Mouse (Mus musculus): ENCODE results near the gene Sh2b3.

Sh2b3 gene

GRCm38 (mm10) chr5:121824121-121824520 lies 13.3 kb downstream of the Sh2b3 start:
- DNase-seq (ENCODE audit: low spot score in 2 of 2): peak in 1 of 2 experiments; percentile 70

GRCm38 (mm10) chr5:121823668-121824067 lies 13.8 kb downstream of the Sh2b3 start:
- DNase-seq (ENCODE audit: low spot score in 2 of 2): peak in 1 of 2 experiments; percentile 59

GRCm38 (mm10) chr5:121822786-121823505 lies 14.5 kb downstream of the Sh2b3 start:
- DNase-seq (ENCODE audit: low spot score in 2 of 2): peak in 1 of 2 experiments; percentile 59

GRCm38 (mm10) chr5:121821552-121821951 lies 15.9 kb downstream of the Sh2b3 start:
- no peak for DNase-seq (ENCODE audit: low spot score in 2 of 2)

- no peak for DNase-seq (ENCODE audit: low spot score in 2 of 2)
These were observed 16.3 kb downstream of the Sh2b3 start for GRCm38 (mm10) chr5:121821116-121821515.

GRCm38 (mm10) chr5:121820657-121821056 lies 16.8 kb downstream of the Sh2b3 start:
- no peak for DNase-seq (ENCODE audit: low spot score in 2 of 2)

GRCm38 (mm10) chr5:121820161-121820560 lies 17.3 kb downstream of the Sh2b3 start:
- DNase-seq (ENCODE audit: low spot score in 2 of 2): no peak

- DNase-seq (ENCODE audit: low spot score in 2 of 2): no peak
These were observed 17.9 kb downstream of the Sh2b3 start for GRCm38 (mm10) chr5:121819559-121819958.

GRCm38 (mm10) chr5:121818862-121819261 lies 18.6 kb downstream of the Sh2b3 start:
- peak in 1 of 2 experiments; percentile 55 for DNase-seq (ENCODE audit: low spot score in 2 of 2)

GRCm38 (mm10) chr5:121818401-121818800 lies 19.0 kb downstream of the Sh2b3 start:
- DNase-seq (ENCODE audit: low spot score in 2 of 2): peak in 1 of 2 experiments; percentile 63

- DNase-seq (ENCODE audit: low spot score in 2 of 2): peak in 1 of 2 experiments; percentile 60
These were observed 19.9 kb downstream of the Sh2b3 start for GRCm38 (mm10) chr5:121817551-121817950.

GRCm38 (mm10) chr5:121816611-121817010 lies 20.8 kb downstream of the Sh2b3 start:
- DNase-seq (ENCODE audit: low spot score in 2 of 2): no peak

GRCm38 (mm10) chr5:121815867-121816380 lies 21.5 kb downstream of the Sh2b3 start:
- peak in 1 of 2 experiments; percentile 59 for DNase-seq (ENCODE audit: low spot score in 2 of 2)

GRCm38 (mm10) chr5:121815067-121815466 lies 22.4 kb downstream of the Sh2b3 start:
- DNase-seq (ENCODE audit: low spot score in 2 of 2): peak; percentile 56 to 74

- peak in 1 of 2 experiments; percentile 61 for DNase-seq (ENCODE audit: low spot score in 2 of 2)
These were observed 23.7 kb downstream of the Sh2b3 start for GRCm38 (mm10) chr5:121813744-121814143.

GRCm38 (mm10) chr5:121812526-121813243 lies 24.8 kb downstream of the Sh2b3 start:
- peak in 1 of 2 experiments; percentile 57 for DNase-seq (ENCODE audit: low spot score in 2 of 2)

- DNase-seq (ENCODE audit: low spot score in 2 of 2): peak in 1 of 2 experiments; percentile 54
These were observed 25.9 kb downstream of the Sh2b3 start for GRCm38 (mm10) chr5:121811485-121811931.

- DNase-seq (ENCODE audit: low spot score in 2 of 2): peak in 1 of 2 experiments; percentile 58
These were observed 26.9 kb downstream of the Sh2b3 start for GRCm38 (mm10) chr5:121810331-121811151.

- DNase-seq (ENCODE audit: low spot score in 2 of 2): no peak
These were observed 27.7 kb downstream of the Sh2b3 start for GRCm38 (mm10) chr5:121809667-121810224.

- no peak for DNase-seq (ENCODE audit: low spot score in 2 of 2)
These were observed 29.2 kb downstream of the Sh2b3 start for GRCm38 (mm10) chr5:121808202-121808601.

GRCm38 (mm10) chr5:121807186-121807585 lies 30.3 kb downstream of the Sh2b3 start:
- no peak for DNase-seq (ENCODE audit: low spot score in 2 of 2)

All from spleen, postnatal 4 days (tissue).